Mouse (Mus musculus) ES-CJ7 (cell line): ENCODE measurements around the gene Ldlrap1.

Experiments
- DNase-seq: peaks from one replicate; pipeline ENCODE4 v3.0.0; 2011; ENCODE audit warnings: low read depth, low spot score

Ldlrap1 gene

GRCm38 (mm10) chr4:134713937-134714336, 53.9 kb downstream of the Ldlrap1 start:
- peak; percentile 72 for DNase-seq

GRCm38 (mm10) chr4:134705311-134705710, 62.5 kb downstream of the Ldlrap1 start:
- DNase-seq = no peak

GRCm38 (mm10) chr4:134704590-134704989, 63.2 kb downstream of the Ldlrap1 start:
- no peak for DNase-seq

- DNase-seq = peak; percentile 97
Measured at GRCm38 (mm10) chr4:134703835-134704546, 63.8 kb downstream of the Ldlrap1 start, which contains the start of gene Man1c1. Man1c1 (minus strand) TSS chr4:134704290.

GRCm38 (mm10) chr4:134702981-134703834, 64.6 kb downstream of the Ldlrap1 start:
- DNase-seq = no peak

- peak; percentile 80 for DNase-seq
Measured at GRCm38 (mm10) chr4:134701934-134702333, 65.9 kb downstream of the Ldlrap1 start.

GRCm38 (mm10) chr4:134700911-134701310, 66.9 kb downstream of the Ldlrap1 start:
- DNase-seq = no peak

- no peak for DNase-seq
Measured at GRCm38 (mm10) chr4:134693202-134693940, 74.5 kb downstream of the Ldlrap1 start.

GRCm38 (mm10) chr4:134692388-134692787, 75.4 kb downstream of the Ldlrap1 start:
- DNase-seq = no peak
